Mouse (Mus musculus) cortical plate, adult 2 months (tissue): Measurements from ENCODE around the gene Eaf2. TPM values are rescaled to one million over a fixed set of nuclear protein-coding genes. Genes with fewer than 3 reads are reported as not detected.

Source experiments
- H3K27ac ChIP-seq: fragments of 200-500 bp; 2 replicates; pipeline ENCODE4 v1.5.1; 2012; ENCODE audit warnings: low read length, control low read depth, inconsistent platforms; ENCODE audit not compliant: insufficient read depth
- H3K4me1 ChIP-seq: fragments of 200-500 bp; 2 replicates; pipeline ENCODE4 v1.6.1; 2011; ENCODE audit warnings: low read length; ENCODE audit not compliant: control insufficient read depth, insufficient read depth
- H3K4me3 ChIP-seq: fragments of 200-500 bp; 2 replicates; pipeline ENCODE4 v1.5.1; 2011; ENCODE audit warnings: mild to moderate bottlenecking, low read length, control low read depth; ENCODE audit not compliant: insufficient read depth
- CTCF ChIP-seq: fragments of 200-500 bp; IDR thresholded peaks from 2 replicates; pipeline ENCODE4 v1.5.1; 2011; ENCODE audit warnings: mild to moderate bottlenecking, control low read depth, low read length; ENCODE audit not compliant: insufficient read depth; ENCODE audit errors: extremely low read depth
- POLR2A ChIP-seq: fragments of 200-500 bp; IDR thresholded peaks from 2 replicates; pipeline ENCODE4 v1.6.1; 2011; ENCODE audit warnings: mild to moderate bottlenecking, low read length, control low read depth; ENCODE audit not compliant: insufficient read depth; ENCODE audit errors: extremely low read depth
- polyA plus RNA-seq: library from polyadenylated mRNA; depleted of rRNA; stranded (reverse); fragments of >200 nt; gene quantifications from 2 replicates; pipeline ENCODE4 v1.2.3, GENCODE M21; 2012

Gene Eaf2
- polyA plus RNA-seq, 1 experiment: 1.4 TPM

DNA sequence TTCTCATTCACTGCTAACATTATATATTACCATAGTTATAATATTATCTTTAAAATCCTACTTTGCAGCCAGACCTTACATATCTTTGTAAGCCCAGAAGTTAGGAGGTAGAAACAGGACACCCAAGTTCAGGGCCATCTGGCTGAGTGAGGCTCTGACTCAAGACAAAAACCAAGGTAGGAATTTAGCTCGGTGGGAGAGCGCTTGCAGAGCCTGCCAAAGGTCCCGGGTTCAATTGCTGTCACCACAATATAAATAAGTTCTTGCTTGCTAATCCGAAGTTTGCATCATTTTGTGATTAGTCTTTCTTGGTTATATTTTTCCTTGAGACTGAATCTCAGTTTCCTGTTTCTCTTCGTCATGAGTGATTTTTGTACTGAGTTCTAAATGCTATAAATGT, 28.4 kb upstream of the Eaf2 start:
- Histone ChIP-seq H3K4me1 (no peaks in the 10 kb centered on the region), H3K27ac (no peak overlapping the region), H3K4me3 (no peak overlapping the region)
- TF ChIP-seq POLR2A (no peak), CTCF (no peak)

DNA sequence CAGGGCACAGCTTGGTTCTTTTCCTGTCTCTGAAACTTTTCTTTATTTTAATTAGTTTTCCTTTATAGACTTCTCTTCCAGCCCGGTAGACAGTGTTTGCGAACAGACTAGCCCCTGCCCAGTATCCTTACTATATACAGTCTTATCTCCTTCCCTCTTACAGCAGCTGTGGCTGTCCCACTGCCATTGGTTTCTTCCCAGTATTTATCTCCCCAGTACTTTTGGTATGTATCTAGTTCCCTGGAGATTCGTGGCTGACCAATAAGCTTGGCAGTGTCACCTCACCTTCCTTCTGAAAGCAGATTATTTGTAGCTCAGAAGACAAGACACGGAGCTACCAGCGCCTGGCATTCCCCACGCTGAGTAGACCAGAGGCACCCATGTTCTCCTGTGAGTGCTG, 21.9 kb upstream of the Eaf2 start:
- TF ChIP-seq CTCF: no peak
- TF ChIP-seq POLR2A: no peak
- no peaks in the 10 kb centered on the region for H3K4me1 ChIP-seq
- no peak overlapping the region for H3K4me3 ChIP-seq
- no peak overlapping the region for H3K27ac ChIP-seq

DNA sequence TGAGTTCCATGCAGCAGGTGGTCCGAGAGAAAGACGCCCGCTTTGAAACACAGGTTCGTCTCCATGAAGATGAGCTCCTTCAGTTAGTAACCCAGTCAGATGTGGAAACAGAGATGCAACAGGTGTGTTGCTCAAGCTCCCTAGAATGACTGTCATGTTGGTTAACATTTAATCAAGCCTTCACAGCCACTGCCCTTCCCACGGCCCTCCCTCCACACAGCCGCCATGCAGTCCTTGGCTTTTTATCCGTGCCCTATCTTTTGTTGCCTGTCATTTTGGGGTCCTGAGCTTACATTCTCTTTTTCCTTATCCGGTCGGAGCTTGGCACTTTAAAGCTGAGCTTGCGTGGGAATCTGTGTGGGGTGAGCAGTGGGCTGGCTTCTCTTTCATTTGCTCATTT, 18.5 kb upstream of the Eaf2 start:
- Histone ChIP-seq H3K27ac (no peak overlapping the region), H3K4me3 (no peak overlapping the region), H3K4me1 (no peaks in the 10 kb centered on the region)
- TF ChIP-seq CTCF: no peak

DNA sequence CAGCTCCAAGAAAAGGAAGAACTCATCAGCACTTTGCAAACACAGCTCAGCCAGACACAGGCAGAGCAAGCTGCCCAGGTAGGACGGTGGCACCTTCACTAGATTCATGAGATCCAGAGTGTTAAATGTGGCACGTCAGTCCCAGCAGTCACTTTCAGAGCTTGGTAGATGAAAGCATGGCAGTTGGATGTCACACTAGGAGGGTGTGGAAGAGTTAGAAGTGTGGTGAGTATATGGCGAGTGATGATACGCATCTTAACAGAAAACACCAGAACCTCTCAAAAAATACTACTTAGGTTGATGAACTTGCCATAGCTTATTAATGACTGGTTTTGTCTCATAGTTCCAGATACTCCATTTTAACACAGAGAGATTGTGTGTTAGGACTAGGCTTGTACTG, 16.6 kb upstream of the Eaf2 start:
- H3K27ac ChIP-seq: no peak overlapping the region
- H3K4me1 ChIP-seq: no peaks in the 10 kb centered on the region
- H3K4me3 ChIP-seq: no peak overlapping the region
- TF ChIP-seq CTCF (no peak), POLR2A (no peak)

DNA sequence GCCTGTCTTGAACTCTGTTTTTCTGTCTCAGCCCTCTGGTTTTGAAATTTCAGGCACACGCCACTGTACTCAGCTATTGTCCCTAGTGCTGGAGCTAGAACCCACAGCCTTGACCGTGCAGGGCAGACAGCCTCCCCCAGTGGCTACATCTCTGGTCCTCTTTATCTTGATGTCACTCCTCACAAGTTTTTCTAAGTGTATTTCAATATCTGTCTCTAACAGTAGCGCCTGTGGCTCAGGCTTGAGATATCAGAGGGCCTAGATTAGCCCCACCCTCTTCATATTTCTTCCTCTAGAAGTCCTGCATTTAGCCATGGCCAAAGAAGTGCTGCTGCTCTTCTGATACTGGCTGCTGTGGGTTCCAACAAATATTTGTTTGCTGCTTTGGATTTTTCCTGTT, 15.8 kb upstream of the Eaf2 start:
- Histone ChIP-seq H3K4me3 (no peak overlapping the region), H3K27ac (no peak overlapping the region), H3K4me1 (no peaks in the 10 kb centered on the region)
- no peak for TF ChIP-seq POLR2A
- TF ChIP-seq CTCF: no peak

DNA sequence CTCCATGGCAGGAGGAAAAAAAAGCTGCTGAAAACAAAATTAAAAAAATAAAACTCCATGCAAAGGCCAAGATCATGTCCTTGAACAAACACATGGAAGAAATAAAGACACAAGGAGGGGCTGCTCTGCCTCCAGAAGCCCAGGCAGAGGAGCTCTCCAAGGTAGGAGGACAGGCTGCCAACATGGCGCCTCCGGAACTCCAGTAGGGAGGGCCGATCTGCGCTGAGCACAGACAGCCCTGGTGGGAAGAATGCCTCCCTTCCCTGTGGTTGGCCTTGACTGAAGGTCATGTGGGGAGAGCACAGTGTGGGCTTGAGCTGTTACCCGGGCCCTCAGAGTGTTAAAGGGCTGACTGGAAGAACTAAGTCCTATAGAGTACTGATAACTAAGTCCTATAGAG, 12.7 kb upstream of the Eaf2 start:
- TF ChIP-seq CTCF (no peak), POLR2A (no peak)
- H3K4me3 ChIP-seq: no peak overlapping the region
- H3K27ac ChIP-seq: no peak overlapping the region
- no peaks in the 10 kb centered on the region for H3K4me1 ChIP-seq

DNA sequence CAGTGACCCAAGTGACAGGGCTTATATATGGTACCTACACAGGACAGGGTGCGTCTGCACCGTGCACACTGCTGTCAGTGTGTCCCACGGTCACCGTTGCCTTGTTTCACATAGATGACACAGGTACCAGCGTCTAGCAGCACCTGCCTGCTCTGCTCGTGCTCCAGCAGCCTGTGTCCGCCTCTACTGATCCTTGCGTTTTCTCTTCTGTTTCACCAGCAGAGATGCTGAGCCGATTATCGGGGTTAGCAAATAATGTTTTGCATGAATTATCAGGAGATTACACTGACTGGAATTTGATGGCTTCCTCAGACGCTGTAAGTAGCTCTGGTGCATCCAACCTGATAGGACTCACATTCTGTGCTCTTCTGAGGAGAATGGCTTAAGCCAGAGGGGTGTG, 11.1 kb upstream of the Eaf2 start:
- H3K27ac ChIP-seq: no peak overlapping the region
- no peaks in the 10 kb centered on the region for H3K4me1 ChIP-seq
- TF ChIP-seq CTCF (no peak), POLR2A (no peak)
- no peak overlapping the region for H3K4me3 ChIP-seq

DNA sequence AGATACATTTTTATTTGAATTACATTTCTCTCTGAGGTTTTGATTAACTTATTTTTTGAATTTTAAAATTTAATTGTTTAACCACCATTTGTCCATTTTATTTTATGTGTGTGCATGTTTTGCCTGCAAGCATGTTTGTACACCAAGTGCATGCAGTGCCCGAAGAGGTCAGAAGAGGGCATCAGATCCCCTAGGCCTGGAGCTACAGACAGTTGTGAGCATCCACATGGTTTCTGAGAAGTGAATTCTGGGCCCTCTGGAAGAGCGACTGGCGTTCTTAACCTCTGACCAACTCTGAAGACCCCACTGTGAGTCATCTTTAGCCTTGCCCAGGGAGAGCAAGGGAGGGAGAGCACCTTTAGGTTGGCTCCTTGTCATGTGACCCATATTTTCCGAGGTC, 10.1 kb upstream of the Eaf2 start:
- H3K4me3 ChIP-seq: no peak overlapping the region
- H3K27ac ChIP-seq: no peak overlapping the region
- no peaks in the 10 kb centered on the region for H3K4me1 ChIP-seq
- TF ChIP-seq CTCF (0 out of 2 replicates have a peak, but pooled peaks have one; percentile 22), POLR2A (no peak)

DNA sequence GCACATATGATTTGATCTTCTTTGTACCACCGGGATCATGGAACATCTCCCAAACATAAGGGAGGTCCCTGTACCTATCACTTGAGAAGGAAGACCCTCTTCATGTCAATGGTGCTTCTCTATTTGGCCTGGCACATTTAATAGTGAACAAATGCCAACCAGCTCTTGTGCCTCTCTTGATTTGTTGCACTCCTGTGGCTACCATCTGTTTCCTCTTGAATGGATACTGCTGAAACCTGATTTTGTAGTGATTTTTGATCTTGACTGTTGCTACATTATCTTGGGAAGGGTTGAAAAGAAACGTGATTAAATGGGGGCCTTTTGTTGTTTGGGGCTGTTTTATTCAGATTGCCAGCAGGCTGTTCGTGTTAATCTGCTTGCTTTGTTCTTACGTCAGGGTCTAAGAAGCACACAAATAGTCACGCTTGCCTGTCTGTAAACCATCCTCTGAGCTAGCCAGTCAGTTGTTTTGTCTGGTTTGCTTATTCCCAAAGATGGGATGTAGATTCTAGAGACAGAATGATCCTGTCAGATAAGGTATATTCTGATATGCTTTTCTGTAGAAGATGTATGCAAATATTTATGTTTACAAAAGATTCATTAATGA, 8.0 kb upstream of the Eaf2 start:
- Histone ChIP-seq H3K4me1 (peaks cover 2% of the 10 kb centered on the region; the same call in 1 of the 2 replicates), H3K4me3 (no peak overlapping the region), H3K27ac (no peak overlapping the region)
- no peak for TF ChIP-seq POLR2A

DNA sequence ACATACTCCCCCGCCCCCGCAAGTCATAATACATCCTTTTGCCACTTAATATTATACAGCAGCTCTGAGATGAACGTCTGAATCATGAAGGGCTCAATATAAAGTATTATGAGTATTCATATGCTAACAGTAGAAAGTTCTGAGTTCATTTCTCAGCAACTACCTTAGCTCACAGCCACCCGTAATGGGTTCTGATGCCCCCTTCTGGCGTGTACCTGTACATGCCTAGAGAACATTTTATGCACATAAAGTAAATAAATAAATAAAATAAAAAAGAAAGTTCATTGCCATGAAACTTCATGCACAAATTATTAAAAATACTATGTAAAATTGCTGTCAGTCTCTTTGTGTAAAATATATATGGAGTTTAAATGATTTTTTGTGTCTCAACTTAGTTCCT, 2.5 kb upstream of the Eaf2 start:
- H3K4me1 ChIP-seq: peaks cover 4% of the 10 kb centered on the region
- H3K27ac ChIP-seq: no peak overlapping the region
- H3K4me3 ChIP-seq: no peak overlapping the region
- TF ChIP-seq POLR2A (no peak), CTCF (no peak)
